ENCODE assay signal across 20 mouse cellular contexts in the genomic region with DNA sequence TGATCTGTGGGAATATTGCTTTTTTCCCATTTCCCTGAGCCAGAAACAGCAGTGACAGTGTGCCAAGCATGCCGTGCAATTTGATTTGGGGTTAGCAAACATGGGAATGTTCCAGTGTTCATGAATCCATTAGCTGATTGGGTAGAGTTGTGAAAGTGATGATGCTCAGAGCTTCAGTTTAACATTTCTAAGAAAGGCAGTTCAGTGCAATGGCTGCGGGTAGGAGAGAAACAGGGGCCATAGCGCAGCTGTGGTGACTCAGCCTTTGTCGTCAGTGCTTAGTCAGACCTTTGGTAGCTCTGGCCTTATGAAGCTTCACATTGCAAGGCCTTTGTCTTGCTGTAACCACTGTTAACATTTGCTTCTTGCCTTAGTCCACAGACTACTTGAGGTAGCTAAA.
A peak's percentile ranks its signal among the peaks of the same experiment; 100 is the strongest.
DNase-seq lines count a peak whose midpoint lies in the region; ATAC-seq and TF ChIP-seq lines count a peak whose summit lies in the region.
"Had no signal": no experiment of that assay in that cellular context is flagged by ENCODE, and none has a peak within 500 bp of the region (broad histone marks: within the 10 kb centered on the region; RNA-seq: fewer than 3 reads in every experiment).

No protein-coding gene starts in this region.

- no peaks in the 10 kb centered on the region for H3K9me3 ChIP-seq in forebrain, embryonic 15.5 days
- H3K9me3 ChIP-seq in forebrain, embryonic 12.5 days, result no peaks in the 10 kb centered on the region
- no peaks in the 10 kb centered on the region for H3K9me3 ChIP-seq in kidney, embryonic 16.5 days (ENCODE audit: low read length)
- H3K9me3 ChIP-seq: hindbrain, embryonic 12.5 days; liver, embryonic 12.5 days; midbrain, embryonic 10.5 days had no signal

- no peak overlapping the region for H3K27ac ChIP-seq in forebrain, embryonic 15.5 days (replicated peaks)
- no peak overlapping the region for H3K27ac ChIP-seq in forebrain, embryonic 12.5 days
- peak overlapping the region; percentile 29; the same call in 1 of the 2 replicates for H3K27ac ChIP-seq in embryonic fibroblast, embryonic 13.5 days (ENCODE audit: insufficient read depth, low read length)
- no peak overlapping the region for H3K27ac ChIP-seq in kidney, adult 2 months (ENCODE audit: insufficient read depth, low read depth, low read length)
- H3K27ac ChIP-seq in kidney, embryonic 16.5 days (ENCODE audit: low read length), result no peak overlapping the region
- H3K27ac ChIP-seq: hindbrain, embryonic 12.5 days; kidney, postnatal 0 days; liver, embryonic 12.5 days; midbrain, embryonic 10.5 days had no signal

- H3K36me3 ChIP-seq in forebrain, embryonic 15.5 days, result no peaks in the 10 kb centered on the region
- 0 out of 2 replicates have a peak, but pooled peaks cover 4% of the 10 kb centered on the region for H3K36me3 ChIP-seq in forebrain, embryonic 12.5 days (replicated peaks)
- H3K36me3 ChIP-seq in kidney, adult 2 months (ENCODE audit: control insufficient read depth, insufficient read depth, low read length), result no peaks in the 10 kb centered on the region
- 0 out of 2 replicates have a peak, but pooled peaks cover 3% of the 10 kb centered on the region for H3K36me3 ChIP-seq in kidney, embryonic 16.5 days (ENCODE audit: insufficient read depth, low read length)
- H3K36me3 ChIP-seq: hindbrain, embryonic 12.5 days had no signal

- peak; percentile 55; the same call in 1 of the 2 replicates for ATAC-seq in forebrain, embryonic 15.5 days (replicated peaks)
- no peak for ATAC-seq in forebrain, embryonic 12.5 days (ENCODE audit: low FRiP score)
- ATAC-seq in kidney, embryonic 16.5 days (ENCODE audit: low FRiP score, low TSS enrichment), result no peak
- ATAC-seq: CD4-positive, CD25-positive, alpha-beta regulatory T cell, adult 4 months; inflammation-experienced regulatory T-cells, adult 6 months; liver, embryonic 12.5 days had no signal

- TF ChIP-seq CTCF in embryonic fibroblast, embryonic 13.5 days (IDR thresholded peaks at IDR 0.05; ENCODE audit: borderline replicate concordance, insufficient read depth, low read length), result no peak
- TF ChIP-seq CTCF in kidney, adult 2 months (conservative IDR thresholded peaks at IDR 0.05; ENCODE audit: insufficient read depth, insufficient read length, low read depth, low read length), result no peak

- WGBS in forebrain, embryonic 15.5 days, result 76% methylated on average over 4 of the region's 4 CpGs
- 89% methylated on average over 4 of the region's 4 CpGs for WGBS in forebrain, embryonic 12.5 days
- 94% methylated on average over 4 of the region's 4 CpGs for WGBS in kidney, adult 2 months
- WGBS in kidney, embryonic 16.5 days, result 93% methylated on average over 4 of the region's 4 CpGs

- DNase-seq in 3T3-L1 (ENCODE audit: low read depth, low spot score) (peak; percentile 95), NIH3T3 (ENCODE audit: low read depth) (peak; percentile 90)
- DNase-seq in kidney, adult 2 months, result no peak
- DNase-seq: cerebellum, adult 8-10 months; gastrocnemius, postnatal 25 days; left cerebral cortex, postnatal 4 days; lung, embryonic 14.5 days; lung, postnatal 4 days; right cerebral cortex, adult 18-20 months; thymus, adult 18-20 months had no signal

- no peak overlapping the region for H3K4me2 ChIP-seq in forebrain, embryonic 15.5 days (replicated peaks)
- H3K4me2 ChIP-seq in forebrain, embryonic 12.5 days, result no peak overlapping the region
- no peak overlapping the region for H3K4me2 ChIP-seq in kidney, embryonic 16.5 days (replicated peaks; ENCODE audit: low read depth, low read length)
- H3K4me2 ChIP-seq: hindbrain, embryonic 12.5 days; liver, embryonic 12.5 days; lung, embryonic 14.5 days had no signal

- H3K9ac ChIP-seq in forebrain, embryonic 15.5 days (replicated peaks), result no peak overlapping the region
- H3K9ac ChIP-seq in forebrain, embryonic 12.5 days, result no peak overlapping the region
- H3K9ac ChIP-seq in kidney, embryonic 16.5 days (replicated peaks; ENCODE audit: low read length), result no peak overlapping the region
- H3K9ac ChIP-seq: hindbrain, embryonic 12.5 days; liver, embryonic 12.5 days; lung, embryonic 14.5 days had no signal

- no peak for TF ChIP-seq POLR2A in embryonic fibroblast, embryonic 13.5 days (IDR thresholded peaks at IDR 0.05; ENCODE audit: low read depth, low read length)
- TF ChIP-seq POLR2A in kidney, adult 2 months (IDR thresholded peaks at IDR 0.05; ENCODE audit: low read depth, low read length), result no peak

- H3K4me1 ChIP-seq in forebrain, embryonic 15.5 days, result no peaks in the 10 kb centered on the region
- H3K4me1 ChIP-seq in forebrain, embryonic 12.5 days, result no peaks in the 10 kb centered on the region
- peaks cover 7% of the 10 kb centered on the region; the same call in 1 of the 2 replicates for H3K4me1 ChIP-seq in embryonic fibroblast, embryonic 13.5 days (ENCODE audit: control insufficient read depth, insufficient read depth, low read length)
- no peaks in the 10 kb centered on the region for H3K4me1 ChIP-seq in kidney, adult 2 months (ENCODE audit: control insufficient read depth, insufficient read depth, low read length)
- H3K4me1 ChIP-seq in kidney, embryonic 16.5 days (ENCODE audit: insufficient read depth, low read length), result no peaks in the 10 kb centered on the region
- H3K4me1 ChIP-seq: hindbrain, embryonic 12.5 days; liver, embryonic 12.5 days; midbrain, embryonic 10.5 days had no signal

- no peak overlapping the region for H3K4me3 ChIP-seq in forebrain, embryonic 15.5 days
- no peak overlapping the region for H3K4me3 ChIP-seq in forebrain, embryonic 12.5 days (replicated peaks)
- H3K4me3 ChIP-seq in embryonic fibroblast, embryonic 13.5 days (ENCODE audit: insufficient read depth, low read length), result no peak overlapping the region
- H3K4me3 ChIP-seq in kidney, adult 2 months (ENCODE audit: insufficient read depth, low read depth, low read length), result no peak overlapping the region
- H3K4me3 ChIP-seq in kidney, embryonic 16.5 days (ENCODE audit: low read length), result no peak overlapping the region
- H3K4me3 ChIP-seq: hindbrain, embryonic 12.5 days; liver, embryonic 12.5 days; midbrain, embryonic 10.5 days had no signal

- H3K27me3 ChIP-seq in forebrain, embryonic 15.5 days, result no peaks in the 10 kb centered on the region
- no peaks in the 10 kb centered on the region for H3K27me3 ChIP-seq in forebrain, embryonic 12.5 days
- H3K27me3 ChIP-seq in kidney, adult 2 months (replicated peaks; ENCODE audit: control insufficient read depth, insufficient read depth, low read length), result no peaks in the 10 kb centered on the region
- H3K27me3 ChIP-seq in kidney, embryonic 16.5 days (ENCODE audit: insufficient read depth, low read length), result no peaks in the 10 kb centered on the region
- H3K27me3 ChIP-seq: hindbrain, embryonic 12.5 days; liver, embryonic 12.5 days had no signal
